8 mouse cellular contexts compared by ENCODE assay signal in genomic region chr4:136468553-136469327, GRCm38 (mm10). TPM values are rescaled to one million over a fixed set of nuclear protein-coding genes. Genes with fewer than 3 reads are reported as not detected.
A peak's percentile ranks its signal among the peaks of the same experiment; 100 is the strongest.
DNase-seq lines count a peak whose midpoint lies in the region; ATAC-seq and TF ChIP-seq lines count a peak whose summit lies in the region.

No protein-coding gene starts in this region.

- no peak overlapping the region for H3K9ac ChIP-seq in kidney, embryonic 15.5 days
- H3K9ac ChIP-seq in intestine, embryonic 15.5 days, result no peak overlapping the region
- no peak overlapping the region for H3K9ac ChIP-seq in lung, postnatal 0 days (replicated peaks; ENCODE audit: low read depth)
- H3K9ac ChIP-seq in stomach, embryonic 15.5 days, result no peak overlapping the region

- peak overlapping the region; percentile 72; the same call in 1 of the 2 replicates for H3K4me3 ChIP-seq in kidney, embryonic 15.5 days (replicated peaks)
- H3K4me3 ChIP-seq in intestine, embryonic 15.5 days (replicated peaks), result peak overlapping the region; percentile 94; the same call in 1 of the 2 replicates
- no peak overlapping the region for H3K4me3 ChIP-seq in lung, postnatal 0 days (ENCODE audit: low read depth, low read length)
- no peak overlapping the region for H3K4me3 ChIP-seq in stomach, embryonic 15.5 days (replicated peaks)

- H3K9me3 ChIP-seq in kidney, embryonic 15.5 days (replicated peaks), result no peaks in the 10 kb centered on the region
- H3K9me3 ChIP-seq in intestine, embryonic 15.5 days, result no peaks in the 10 kb centered on the region
- H3K9me3 ChIP-seq in lung, postnatal 0 days (ENCODE audit: low read length), result no peaks in the 10 kb centered on the region
- H3K9me3 ChIP-seq in stomach, embryonic 15.5 days, result no peaks in the 10 kb centered on the region

- 74% methylated on average over 14 of the region's 14 CpGs for WGBS in kidney, embryonic 15.5 days
- WGBS in intestine, embryonic 15.5 days, result 60% methylated on average over 14 of the region's 14 CpGs
- 76% methylated on average over 14 of the region's 14 CpGs for WGBS in lung, postnatal 0 days
- WGBS in stomach, embryonic 15.5 days, result 74% methylated on average over 14 of the region's 14 CpGs

- H3K4me2 ChIP-seq in kidney, embryonic 15.5 days, result peak overlapping the region; percentile 65
- peak overlapping the region; percentile 60 for H3K4me2 ChIP-seq in intestine, embryonic 15.5 days (replicated peaks)
- no peak overlapping the region for H3K4me2 ChIP-seq in lung, postnatal 0 days (replicated peaks; ENCODE audit: low read depth, low read length)
- peak overlapping the region; percentile 73 for H3K4me2 ChIP-seq in stomach, embryonic 15.5 days

- H3K4me1 ChIP-seq in kidney, embryonic 15.5 days, result peaks cover 49% of the 10 kb centered on the region
- peaks cover 25% of the 10 kb centered on the region for H3K4me1 ChIP-seq in intestine, embryonic 15.5 days (replicated peaks)
- no peaks in the 10 kb centered on the region for H3K4me1 ChIP-seq in lung, postnatal 0 days (ENCODE audit: insufficient read depth, low read depth, low read length)
- H3K4me1 ChIP-seq in stomach, embryonic 15.5 days, result peaks cover 13% of the 10 kb centered on the region

- no peak for TF ChIP-seq CTCF in lung, postnatal 0 days (IDR thresholded peaks at IDR 0.05)

- TF ChIP-seq EP300 in lung, postnatal 0 days (IDR thresholded peaks at IDR 0.05), result no peak

- 0 out of 2 replicates have a peak, but pooled peaks have one; percentile 3 for ATAC-seq in kidney, embryonic 15.5 days (replicated peaks; ENCODE audit: low FRiP score)
- peak; percentile 79 for ATAC-seq in frontal cortex, adult (ENCODE audit: low TSS enrichment)
- ATAC-seq in intestine, embryonic 15.5 days, result peak; percentile 67
- no peak for ATAC-seq in lung, postnatal 0 days
- ATAC-seq in stomach, embryonic 15.5 days (ENCODE audit: insufficient read depth, low FRiP score, low read depth), result no peak

- peaks cover 7% of the 10 kb centered on the region; the same call in 1 of the 2 replicates for H3K27me3 ChIP-seq in kidney, embryonic 15.5 days
- H3K27me3 ChIP-seq in intestine, embryonic 15.5 days (replicated peaks), result no peaks in the 10 kb centered on the region
- no peaks in the 10 kb centered on the region for H3K27me3 ChIP-seq in lung, postnatal 0 days (replicated peaks; ENCODE audit: insufficient read depth, low read length)
- H3K27me3 ChIP-seq in stomach, embryonic 15.5 days (replicated peaks), result no peaks in the 10 kb centered on the region

- DNase-seq in kidney, adult 18-20 months, result no peak
- peak; percentile 47 for DNase-seq in adrenal gland, postnatal 10 days
- peak; percentile 24 for DNase-seq in lung, postnatal 0 days (ENCODE audit: low spot score)
- no peak for DNase-seq in spleen, adult 12 weeks (ENCODE audit: low spot score)

- no peaks in the 10 kb centered on the region for H3K36me3 ChIP-seq in kidney, embryonic 15.5 days
- H3K36me3 ChIP-seq in intestine, embryonic 15.5 days, result no peaks in the 10 kb centered on the region
- no peaks in the 10 kb centered on the region for H3K36me3 ChIP-seq in lung, postnatal 0 days (ENCODE audit: insufficient read depth, low read length)
- H3K36me3 ChIP-seq in stomach, embryonic 15.5 days, result no peaks in the 10 kb centered on the region

- peak overlapping the region; percentile 98; the same call in 1 of the 2 replicates for H3K27ac ChIP-seq in kidney, embryonic 15.5 days
- peak overlapping the region; percentile 99 for H3K27ac ChIP-seq in intestine, embryonic 15.5 days
- H3K27ac ChIP-seq in lung, postnatal 0 days (ENCODE audit: low read length), result peak overlapping the region; percentile 97
- peak overlapping the region; percentile 98; the same call in 1 of the 2 replicates for H3K27ac ChIP-seq in stomach, embryonic 15.5 days

RNA-seq across cellular contexts. Expression of gene Luzp1, which starts 0.8 kb away (rescaled TPM):
- polyA plus RNA-seq in kidney, embryonic 15.5 days (2015; fragmentation: Nextera tagmentation; extraction: Ambion mirVana), result 134 and 146 TPM in 2 replicates
- total RNA-seq in adrenal gland, postnatal 10 days (2021), result 10 to 100 TPM; 34.0 to 36.8 TPM
- 114 and 115 TPM in 2 replicates for polyA plus RNA-seq in intestine, embryonic 15.5 days (2015; fragmentation: Nextera tagmentation; extraction: Ambion mirVana)
- 109 and 110 TPM in 2 replicates for polyA plus RNA-seq in lung, postnatal 0 days (2015; fragmentation: Nextera tagmentation; extraction: Ambion mirVana)
- polyA plus RNA-seq in stomach, embryonic 15.5 days (2015; fragmentation: Nextera tagmentation; extraction: Ambion mirVana), result 106 and 110 TPM in 2 replicates

RNA-seq across cellular contexts. Expression of gene 6030445D17Rik, which starts 6.7 kb away (rescaled TPM):
- polyA plus RNA-seq in kidney, embryonic 15.5 days (2015; fragmentation: Nextera tagmentation; extraction: Ambion mirVana), result 0.40 and 0.57 TPM in 2 replicates
- total RNA-seq in adrenal gland, postnatal 10 days (2021), result under 1 TPM; 0.24 to 0.39 TPM
- polyA plus RNA-seq in intestine, embryonic 15.5 days (2015; fragmentation: Nextera tagmentation; extraction: Ambion mirVana), result 0.43 and 0.50 TPM in 2 replicates
- 0.36 and 0.78 TPM in 2 replicates for polyA plus RNA-seq in lung, postnatal 0 days (2015; fragmentation: Nextera tagmentation; extraction: Ambion mirVana)
- 0.32 and 0.41 TPM in 2 replicates for polyA plus RNA-seq in stomach, embryonic 15.5 days (2015; fragmentation: Nextera tagmentation; extraction: Ambion mirVana)

RNA-seq across cellular contexts. Expression of gene Htr1d, which starts 45.4 kb away (rescaled TPM):
- 0.21 and 0.44 TPM in 2 replicates for polyA plus RNA-seq in kidney, embryonic 15.5 days (2015; fragmentation: Nextera tagmentation; extraction: Ambion mirVana)
- total RNA-seq in adrenal gland, postnatal 10 days (2021), result under 1 TPM; 0.15 to 0.24 TPM
- polyA plus RNA-seq in intestine, embryonic 15.5 days (2015; fragmentation: Nextera tagmentation; extraction: Ambion mirVana), result 0.11 and 0.28 TPM in 2 replicates
- 0.10 TPM in 1 of 2 replicates, not detected in the other for polyA plus RNA-seq in lung, postnatal 0 days (2015; fragmentation: Nextera tagmentation; extraction: Ambion mirVana)
- polyA plus RNA-seq in stomach, embryonic 15.5 days (2015; fragmentation: Nextera tagmentation; extraction: Ambion mirVana), result 0.30 and 0.31 TPM in 2 replicates

Comparison
In these comparisons a context has a peak if more than half of its experiments do, and no peak if none do; other contexts are left out.
1. ATAC-seq: peak in kidney, embryonic 15.5 days (single experiment), frontal cortex, adult (single experiment) and intestine, embryonic 15.5 days (single experiment); none in lung, postnatal 0 days (single experiment) and stomach, embryonic 15.5 days (single experiment).
2. H3K4me3 ChIP-seq: peak in kidney, embryonic 15.5 days (single experiment) and intestine, embryonic 15.5 days (single experiment); none in lung, postnatal 0 days (single experiment) and stomach, embryonic 15.5 days (single experiment).
3. DNase-seq: peak in adrenal gland, postnatal 10 days (single experiment) and lung, postnatal 0 days (single experiment); none in kidney, adult 18-20 months (single experiment) and spleen, adult 12 weeks (single experiment).
4. Peak in every context shown above with its lines, with median percentiles within 50 percentile points of each other: H3K27ac ChIP-seq.